Mouse (Mus musculus) embryonic stem cell, embryonic (primary cell): Measurements from ENCODE around the gene Galnt18.

ENCODE experiments used
- CTCF ChIA-PET, 4 experiments: fragments of 300-600 bp in 2 of 4; fragments of 350-600 bp in 2 of 4; sonication (Branson Sonifier 250); formaldehyde crosslinking; loops; one replicate each; lab custom pipeline; 2022; ENCODE audit warnings: inconsistent platforms in 2 of 4; lab: Charles Lee
- POLR2A ChIA-PET, 4 experiments: fragments of 300-600 bp in 2 of 4; fragments of 350-600 bp in 2 of 4; sonication (Branson Sonifier 250); formaldehyde crosslinking; loops; one replicate each; lab custom pipeline; 2022; ENCODE audit warnings: antibody characterized with exemption in 4 of 4, inconsistent platforms in 1 of 4; lab: Charles Lee

The Galnt18 gene

DNA sequence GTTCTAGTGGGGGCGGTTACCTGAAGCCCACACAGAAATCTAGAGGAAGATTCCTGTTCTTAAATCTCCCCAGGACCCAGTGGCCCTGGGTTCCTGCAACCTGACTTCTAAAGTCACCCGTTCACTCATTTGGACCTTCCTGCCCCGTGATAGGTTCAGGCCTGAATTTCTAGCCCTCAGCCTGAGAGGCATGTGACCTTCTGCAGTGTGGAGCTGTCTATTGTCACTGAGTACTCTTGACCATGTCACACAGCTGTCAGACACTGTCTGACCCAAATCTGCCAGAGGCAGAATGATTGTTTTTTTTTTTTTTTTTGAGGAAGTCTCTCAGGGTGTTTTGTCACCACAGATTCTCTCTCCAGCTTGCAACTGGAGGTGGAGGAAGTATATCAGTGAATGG lies 103.3 kb downstream of the Galnt18 start:
- ChIA-PET CTCF (interaction anchor here in 1 of 4 experiments (0.6 kb wide), 1 partner anchor 359 kb away, joined by 6 read pairs; no protein-coding TSS in a partner anchor), POLR2A (no interaction called here)

DNA sequence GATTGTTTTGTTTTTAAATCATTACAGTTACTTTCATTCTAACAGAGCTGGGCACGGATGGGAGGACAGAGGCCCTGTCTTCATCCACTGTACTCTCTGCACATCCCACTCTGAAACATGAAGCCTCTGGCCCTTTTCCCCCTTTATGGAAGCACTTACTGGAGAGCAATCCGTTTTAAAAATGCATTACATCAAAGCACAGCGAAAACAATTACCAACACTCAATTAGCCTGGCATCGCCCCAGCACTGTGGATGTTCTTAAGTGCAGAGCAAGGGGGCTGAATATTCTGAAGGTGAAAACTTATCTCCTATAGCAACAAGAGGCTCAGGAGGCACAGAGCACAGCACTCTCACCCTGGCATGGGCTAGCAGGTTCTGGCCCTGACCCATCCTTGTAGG lies 107.3 kb downstream of the Galnt18 start:
- POLR2A ChIA-PET: no interaction called here

DNA sequence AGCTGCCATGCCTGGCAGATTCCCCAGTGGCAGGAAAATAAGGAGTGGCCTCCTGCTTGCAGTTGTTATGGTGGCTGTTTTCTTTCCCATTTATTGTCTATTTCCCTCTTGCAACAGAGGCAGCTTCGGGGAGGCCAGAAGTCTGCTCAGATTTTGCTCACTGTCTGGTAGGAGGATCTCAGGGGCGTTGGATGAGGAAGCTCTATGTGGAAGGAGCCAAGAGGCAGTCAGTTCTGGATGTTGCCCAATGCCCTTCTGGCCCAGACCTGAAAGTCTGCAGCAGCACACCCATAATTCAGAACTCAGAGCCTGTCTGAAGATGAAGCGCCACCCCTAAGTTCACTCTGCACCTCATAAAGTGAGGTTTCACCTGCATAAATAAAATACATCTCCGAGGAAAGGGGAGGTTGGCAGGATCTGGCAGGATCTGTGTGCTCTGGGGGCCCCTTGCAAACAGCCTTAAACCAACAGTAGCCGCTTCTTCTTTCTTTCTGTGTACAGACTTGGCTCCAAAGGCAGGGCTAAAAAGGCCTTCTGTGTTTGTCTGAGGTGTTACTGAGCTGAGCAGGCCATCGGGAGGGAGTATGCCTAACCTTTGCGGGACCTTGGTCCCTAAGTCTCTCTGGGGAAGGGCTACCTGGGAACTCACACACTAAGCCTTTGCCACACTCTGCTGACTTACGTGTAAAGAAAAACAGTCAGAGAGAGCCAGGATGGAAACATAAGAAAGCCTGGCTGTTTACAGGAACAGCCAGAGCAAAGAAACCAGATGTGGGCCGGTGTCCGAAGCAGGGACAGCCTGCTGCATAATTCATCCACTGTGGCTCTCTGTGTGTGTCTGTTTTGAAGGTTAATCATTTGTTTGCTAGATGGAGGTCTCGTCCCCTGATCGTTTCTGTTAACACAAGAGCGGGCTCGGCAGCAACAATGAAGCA lies 116.4 kb downstream of the Galnt18 start:
- ChIA-PET POLR2A (no interaction called here), CTCF (no interaction called here)

More for the DNA sequence above, 107.3 kb downstream of the Galnt18 start:
- CTCF ChIA-PET: no interaction called here

GRCm38 (mm10) chr7:111658579-111658978 lies 121.2 kb downstream of the Galnt18 start:
- ChIA-PET POLR2A (no interaction called here), CTCF (no interaction called here)

- CTCF ChIA-PET: no interaction called here
- POLR2A ChIA-PET: no interaction called here
Measured at GRCm38 (mm10) chr7:111655002-111655401, 124.8 kb downstream of the Galnt18 start.

GRCm38 (mm10) chr7:111654526-111654925 lies 125.3 kb downstream of the Galnt18 start:
- POLR2A ChIA-PET: no interaction called here
- CTCF ChIA-PET: no interaction called here

DNA sequence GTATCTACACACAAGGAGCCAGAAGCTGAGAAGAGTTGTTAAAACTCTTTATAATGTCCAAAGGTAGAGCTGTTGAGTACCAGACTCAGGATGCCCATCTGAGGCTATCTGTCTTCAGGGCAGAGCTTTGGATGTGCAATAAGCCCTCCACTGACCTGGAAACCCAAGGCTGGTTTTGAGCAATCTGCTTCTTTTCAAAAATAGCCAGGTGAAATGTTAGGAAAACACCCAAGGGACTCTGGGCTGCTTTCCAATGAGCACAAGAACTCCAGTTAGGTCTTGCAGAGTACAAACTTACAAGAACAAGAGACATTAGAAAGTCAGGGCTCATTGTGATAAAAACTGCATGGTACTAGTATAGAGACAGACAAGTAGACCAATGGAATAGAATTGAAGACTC lies 135.4 kb downstream of the Galnt18 start:
- CTCF ChIA-PET: no interaction called here
- POLR2A ChIA-PET: interaction anchor here in 1 of 4 experiments (0.6 kb wide), 1 partner anchor 93 kb away, joined by 3 read pairs; no protein-coding TSS in a partner anchor

GRCm38 (mm10) chr7:111638899-111639298 lies 140.9 kb downstream of the Galnt18 start:
- POLR2A ChIA-PET: interaction anchor here in 1 of 4 experiments (1.5 kb wide), 1 partner anchor 556 kb away, joined by 3 read pairs; the partner anchor contains the start of gene Eif4g2

DNA sequence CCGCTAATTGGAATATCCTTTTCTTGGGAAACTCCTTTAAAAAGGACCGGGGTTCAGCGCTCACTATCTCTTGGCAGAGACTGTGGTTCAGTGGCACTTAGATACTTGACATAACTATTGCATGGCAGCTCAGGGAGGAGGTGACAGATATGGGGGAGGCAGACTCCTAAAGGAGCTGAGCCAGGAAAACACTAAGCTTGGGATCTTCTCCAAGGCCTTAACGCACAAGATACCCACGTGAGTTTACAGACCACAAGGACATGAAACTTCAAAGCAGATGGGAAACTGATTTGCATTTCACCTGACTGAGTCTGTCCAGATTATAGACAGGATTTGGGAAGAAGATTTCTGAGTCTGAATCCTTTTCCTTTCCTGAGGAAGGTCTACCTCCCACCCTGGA lies 141.3 kb downstream of the Galnt18 start:
- ChIA-PET POLR2A (interaction anchor here in 1 of 4 experiments (1.5 kb wide), 1 partner anchor 556 kb away, joined by 3 read pairs; the partner anchor contains the start of gene Eif4g2), CTCF (no interaction called here)

More at GRCm38 (mm10) chr7:111638899-111639298, 140.9 kb downstream of the Galnt18 start:
- CTCF ChIA-PET: no interaction called here

- POLR2A ChIA-PET: interaction anchor here in 1 of 4 experiments (1.5 kb wide), 1 partner anchor 555 kb away, joined by 3 read pairs; the partner anchor contains the start of gene Eif4g2
Measured at GRCm38 (mm10) chr7:111637866-111638448, 141.8 kb downstream of the Galnt18 start.

GRCm38 (mm10) chr7:111636503-111636902 lies 143.3 kb downstream of the Galnt18 start:
- CTCF ChIA-PET: no interaction called here
- POLR2A ChIA-PET: no interaction called here

More at GRCm38 (mm10) chr7:111637866-111638448, 141.8 kb downstream of the Galnt18 start:
- CTCF ChIA-PET: interaction anchor here in 1 of 4 experiments (0.7 kb wide), 1 partner anchor 944 kb away, joined by 4 read pairs; no protein-coding TSS in a partner anchor

- ChIA-PET POLR2A (no interaction called here), CTCF (no interaction called here)
Measured at GRCm38 (mm10) chr7:111631265-111631664, 148.5 kb downstream of the Galnt18 start.

DNA sequence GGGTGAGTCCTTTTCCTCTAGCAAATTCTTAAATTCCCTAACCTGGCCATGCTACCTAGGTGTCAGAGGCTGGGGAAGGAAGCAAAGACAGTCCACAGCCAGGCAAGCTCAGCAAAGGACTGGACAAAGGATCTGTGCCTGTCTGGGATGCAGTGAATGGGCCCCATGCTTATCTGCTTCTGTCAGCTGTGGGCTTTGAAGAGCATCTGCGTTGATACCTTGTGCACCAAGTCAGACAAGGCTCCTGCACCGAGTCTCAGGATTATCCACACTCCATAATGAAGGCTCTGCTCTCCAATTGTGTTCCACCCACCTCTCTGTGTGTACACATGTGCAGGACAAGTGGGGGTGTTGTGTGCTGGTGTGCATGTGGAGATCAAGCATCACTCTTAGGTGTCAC lies 153.5 kb downstream of the Galnt18 start:
- POLR2A ChIA-PET: interaction anchor here in 1 of 4 experiments (1.2 kb wide), 1 partner anchor 8 kb away, joined by 3 read pairs; no protein-coding TSS in a partner anchor
- CTCF ChIA-PET: no interaction called here

GRCm38 (mm10) chr7:111625736-111626135 lies 154.0 kb downstream of the Galnt18 start:
- ChIA-PET CTCF (no interaction called here), POLR2A (interaction anchor here in 1 of 4 experiments (1.2 kb wide), 1 partner anchor 8 kb away, joined by 3 read pairs; no protein-coding TSS in a partner anchor)

DNA sequence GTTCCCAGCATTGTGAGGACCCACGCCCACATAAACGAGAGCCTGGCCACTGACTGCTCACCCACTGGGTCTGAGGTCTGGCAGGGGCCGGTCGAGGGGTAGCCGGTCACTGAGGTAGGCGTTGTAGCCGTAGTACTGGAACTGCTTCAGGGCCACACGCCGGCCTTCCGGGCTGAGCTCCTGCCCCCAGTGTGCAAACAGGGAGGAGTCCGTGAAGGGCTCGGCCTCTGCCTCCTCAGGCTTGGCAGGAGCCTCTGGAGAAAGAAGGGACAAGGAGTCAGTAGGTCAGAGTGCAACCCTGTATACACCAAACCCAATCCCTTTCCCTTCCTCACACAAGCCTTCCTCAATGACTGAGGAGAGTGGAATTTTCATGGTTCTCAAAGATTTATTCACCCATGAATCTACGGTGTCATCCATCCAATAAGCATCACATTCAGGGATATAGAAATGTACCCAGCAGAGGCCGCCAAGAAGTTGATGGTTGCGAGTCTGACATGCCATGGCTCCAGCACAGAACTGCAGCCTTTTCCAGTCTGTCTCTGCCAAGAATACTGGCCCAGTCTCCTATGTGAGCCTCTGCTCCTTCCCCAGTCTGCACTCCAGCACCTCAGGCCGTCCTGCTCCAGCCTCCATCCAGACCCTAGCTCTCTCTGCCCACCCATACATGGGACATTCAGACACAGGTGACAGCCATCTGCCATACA lies 163.4 kb downstream of the Galnt18 start:
- ChIA-PET CTCF (no interaction called here), POLR2A (no interaction called here)

GRCm38 (mm10) chr7:111614471-111614870 lies 165.3 kb downstream of the Galnt18 start:
- ChIA-PET POLR2A (interaction anchor here in 1 of 4 experiments (0.7 kb wide), 1 partner anchor 187 kb away, joined by 3 read pairs; no protein-coding TSS in a partner anchor), CTCF (interaction anchor here in 1 of 4 experiments (0.5 kb wide), 1 partner anchor 43 kb away, joined by 3 read pairs; no protein-coding TSS in a partner anchor)

DNA sequence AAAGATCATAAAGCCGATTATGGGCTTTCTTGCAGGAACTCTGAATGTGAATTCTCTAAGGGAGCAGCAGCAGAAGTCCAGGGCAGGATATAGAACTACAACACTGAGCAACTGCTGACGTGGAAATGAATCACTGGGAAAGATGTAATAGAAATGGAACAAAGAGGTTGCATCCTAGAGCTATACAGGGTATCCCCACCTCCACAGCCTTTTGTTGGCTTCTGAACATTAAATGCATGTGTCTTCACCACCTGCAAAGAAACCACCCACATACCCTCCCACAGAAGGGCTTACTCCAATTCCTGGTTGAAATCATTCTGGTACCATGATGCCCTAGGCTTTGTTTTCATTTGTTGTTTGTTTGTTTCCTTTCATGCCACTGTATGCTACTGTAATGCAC lies 172.3 kb downstream of the Galnt18 start:
- ChIA-PET POLR2A (no interaction called here), CTCF (no interaction called here)

GRCm38 (mm10) chr7:111606091-111606490 lies 173.7 kb downstream of the Galnt18 start:
- CTCF ChIA-PET: no interaction called here
- POLR2A ChIA-PET: interaction anchor here in 1 of 4 experiments (0.5 kb wide), 1 partner anchor 423 kb away, joined by 3 read pairs; no protein-coding TSS in a partner anchor

- ChIA-PET CTCF (no interaction called here), POLR2A (interaction anchor here in 1 of 4 experiments (0.5 kb wide), 1 partner anchor 424 kb away, joined by 3 read pairs; no protein-coding TSS in a partner anchor)
Measured at GRCm38 (mm10) chr7:111605663-111606062, 174.1 kb downstream of the Galnt18 start.
